In genomic region chr6:77979241-77979961, GRCm38 (mm10) we compare ENCODE assay signal across 7 mouse cellular contexts. TPM values are rescaled to one million over a fixed set of nuclear protein-coding genes. Genes with fewer than 3 reads are reported as not detected.
DNase-seq lines count a peak whose midpoint lies in the region; ATAC-seq and TF ChIP-seq lines count a peak whose summit lies in the region.

Gene Ctnna2 (minus strand): TSS chr6:77979699.

- H3K9me3 ChIP-seq in embryonic facial prominence, embryonic 14.5 days (ENCODE audit: control insufficient read depth, low read length), result no peaks in the 10 kb centered on the region
- no peaks in the 10 kb centered on the region for H3K9me3 ChIP-seq in heart, embryonic 13.5 days
- H3K9me3 ChIP-seq in kidney, embryonic 15.5 days (replicated peaks), result no peaks in the 10 kb centered on the region
- no peaks in the 10 kb centered on the region for H3K9me3 ChIP-seq in limb, embryonic 12.5 days
- H3K9me3 ChIP-seq in midbrain, postnatal 0 days (ENCODE audit: low read length), result no peaks in the 10 kb centered on the region

- no peaks in the 10 kb centered on the region; the same call in 1 of the 2 replicates for H3K4me1 ChIP-seq in embryonic facial prominence, embryonic 14.5 days (ENCODE audit: control insufficient read depth, insufficient read depth, low read length)
- peaks cover 9% of the 10 kb centered on the region; the same call in 1 of the 2 replicates for H3K4me1 ChIP-seq in heart, embryonic 13.5 days
- peaks cover 8% of the 10 kb centered on the region; the same call in 1 of the 2 replicates for H3K4me1 ChIP-seq in kidney, embryonic 15.5 days
- H3K4me1 ChIP-seq in limb, embryonic 12.5 days (replicated peaks), result peaks cover 6% of the 10 kb centered on the region; the same call in 1 of the 2 replicates
- H3K4me1 ChIP-seq in midbrain, postnatal 0 days (ENCODE audit: insufficient read depth, low read length), result peaks cover 6% of the 10 kb centered on the region; the same call in 1 of the 2 replicates
- peaks cover 10% of the 10 kb centered on the region for H3K4me1 ChIP-seq in testis, adult 2 months (ENCODE audit: control insufficient read depth, insufficient read depth, low read length)

- peak; percentile 73 for TF ChIP-seq CTCF in midbrain, postnatal 0 days (IDR thresholded peaks at IDR 0.05)
- TF ChIP-seq CTCF in testis, adult 2 months (IDR thresholded peaks at IDR 0.05; ENCODE audit: control insufficient read depth, insufficient read depth, insufficient replicate concordance, low read depth, low read length), result peak; percentile 14; the same call in 1 of the 2 replicates

- no peak within 1 kb of the TSS for H3K27ac ChIP-seq in embryonic facial prominence, embryonic 14.5 days (replicated peaks; ENCODE audit: low read depth, low read length)
- H3K27ac ChIP-seq in heart, embryonic 13.5 days (replicated peaks), result no peak within 1 kb of the TSS
- no peak within 1 kb of the TSS for H3K27ac ChIP-seq in kidney, embryonic 15.5 days
- H3K27ac ChIP-seq in limb, embryonic 12.5 days, result no peak within 1 kb of the TSS
- peak within 1 kb of the TSS; percentile 90 for H3K27ac ChIP-seq in midbrain, postnatal 0 days (ENCODE audit: low read depth, low read length)
- H3K27ac ChIP-seq in testis, adult 2 months (ENCODE audit: control insufficient read depth, insufficient read depth, low read depth, low read length), result no peak within 1 kb of the TSS

- peak within 1 kb of the TSS; percentile 65 for H3K9ac ChIP-seq in embryonic facial prominence, embryonic 14.5 days (ENCODE audit: low read depth, low read length)
- peak within 1 kb of the TSS; percentile 74 for H3K9ac ChIP-seq in heart, embryonic 13.5 days
- 0 out of 2 replicates have a peak within 1 kb of the TSS, but pooled peaks have one; percentile 7 for H3K9ac ChIP-seq in kidney, embryonic 15.5 days
- peak within 1 kb of the TSS; percentile 58 for H3K9ac ChIP-seq in limb, embryonic 12.5 days (replicated peaks)
- H3K9ac ChIP-seq in midbrain, postnatal 0 days (replicated peaks; ENCODE audit: low read length, poor library complexity, severe bottlenecking), result peak within 1 kb of the TSS; percentile 75

- H3K4me3 ChIP-seq in embryonic facial prominence, embryonic 14.5 days (ENCODE audit: low read depth, low read length), result peak within 1 kb of the TSS; percentile 54
- peak within 1 kb of the TSS; percentile 62 for H3K4me3 ChIP-seq in heart, embryonic 13.5 days
- peak within 1 kb of the TSS; percentile 54 for H3K4me3 ChIP-seq in kidney, embryonic 15.5 days (replicated peaks)
- H3K4me3 ChIP-seq in limb, embryonic 12.5 days (replicated peaks), result peak within 1 kb of the TSS; percentile 57
- H3K4me3 ChIP-seq in midbrain, postnatal 0 days (ENCODE audit: low read depth, low read length), result peak within 1 kb of the TSS; percentile 74
- peak within 1 kb of the TSS; percentile 77 for H3K4me3 ChIP-seq in testis, adult 2 months (ENCODE audit: control insufficient read depth, low read depth, low read length)

- H3K27me3 ChIP-seq in embryonic facial prominence, embryonic 14.5 days (replicated peaks; ENCODE audit: control insufficient read depth, insufficient read depth, low read length), result no peaks in the 10 kb centered on the region
- H3K27me3 ChIP-seq in heart, embryonic 13.5 days (replicated peaks), result peaks cover 24% of the 10 kb centered on the region
- peaks cover 20% of the 10 kb centered on the region; the same call in 1 of the 2 replicates for H3K27me3 ChIP-seq in kidney, embryonic 15.5 days
- H3K27me3 ChIP-seq in limb, embryonic 12.5 days, result peaks cover 10% of the 10 kb centered on the region; the same call in 1 of the 2 replicates
- no peaks in the 10 kb centered on the region for H3K27me3 ChIP-seq in midbrain, postnatal 0 days (ENCODE audit: insufficient read depth, low read length)
- H3K27me3 ChIP-seq in testis, adult 2 months (ENCODE audit: control insufficient read depth, insufficient read depth, low read length), result no peaks in the 10 kb centered on the region

- peak; percentile 0 for DNase-seq in c-Kit-positive CD71-positive TER-119-negative erythroid progenitor cells, embryonic 14.5 days (ENCODE audit: low read depth)
- DNase-seq in embryonic facial prominence, embryonic 14.5 days (ENCODE audit: low spot score), result peak; percentile 92
- peak; percentile 97 for DNase-seq in midbrain, postnatal 0 days (ENCODE audit: low spot score)

- ATAC-seq in embryonic facial prominence, embryonic 14.5 days (ENCODE audit: low read depth), result peak; percentile 96
- ATAC-seq in heart, embryonic 13.5 days (ENCODE audit: extremely low read depth, insufficient number of reproducible peaks, low FRiP score, low TSS enrichment), result peak; percentile 70; the same call in 1 of the 2 replicates
- peak; percentile 97 for ATAC-seq in kidney, embryonic 15.5 days (replicated peaks; ENCODE audit: low FRiP score)
- ATAC-seq in limb, embryonic 12.5 days (ENCODE audit: insufficient number of reproducible peaks, insufficient read depth, low FRiP score, low TSS enrichment, low read depth), result peak; percentile 96
- ATAC-seq in midbrain, postnatal 0 days (ENCODE audit: low FRiP score), result peak; percentile 95

- peak within 1 kb of the TSS; percentile 84 for H3K4me2 ChIP-seq in embryonic facial prominence, embryonic 14.5 days (ENCODE audit: low read depth, low read length)
- peak within 1 kb of the TSS; percentile 85 for H3K4me2 ChIP-seq in heart, embryonic 13.5 days
- H3K4me2 ChIP-seq in kidney, embryonic 15.5 days, result peak within 1 kb of the TSS; percentile 91
- peak within 1 kb of the TSS; percentile 91 for H3K4me2 ChIP-seq in limb, embryonic 12.5 days
- H3K4me2 ChIP-seq in midbrain, postnatal 0 days (ENCODE audit: low read depth, low read length, poor library complexity, severe bottlenecking), result peak within 1 kb of the TSS; percentile 56

- no peaks in the 10 kb centered on the region for H3K36me3 ChIP-seq in embryonic facial prominence, embryonic 14.5 days (ENCODE audit: control insufficient read depth, insufficient read depth, low read length)
- no peaks in the 10 kb centered on the region for H3K36me3 ChIP-seq in heart, embryonic 13.5 days
- no peaks in the 10 kb centered on the region for H3K36me3 ChIP-seq in kidney, embryonic 15.5 days
- no peaks in the 10 kb centered on the region for H3K36me3 ChIP-seq in limb, embryonic 12.5 days
- H3K36me3 ChIP-seq in midbrain, postnatal 0 days (ENCODE audit: insufficient read depth, low read length), result no peaks in the 10 kb centered on the region
- no peaks in the 10 kb centered on the region for H3K36me3 ChIP-seq in testis, adult 2 months (ENCODE audit: control insufficient read depth, insufficient read depth, low read length)

- no peak for TF ChIP-seq POLR2A in testis, adult 2 months (IDR thresholded peaks at IDR 0.05; ENCODE audit: control insufficient read depth, low read depth, low read length)

- WGBS in embryonic facial prominence, embryonic 14.5 days, result 1% methylated on average over 11 of the region's 58 CpGs
- 1% methylated on average over 40 of the region's 58 CpGs for WGBS in heart, embryonic 13.5 days
- under 1% methylated on average over 56 of the region's 58 CpGs for WGBS in kidney, embryonic 15.5 days
- WGBS in limb, embryonic 12.5 days, result under 1% methylated on average over 53 of the region's 58 CpGs
- WGBS in midbrain, postnatal 0 days, result under 1% methylated on average over 47 of the region's 58 CpGs

RNA-seq across cellular contexts. Expression of gene Ctnna2, which starts in this region (rescaled TPM):
- 9.6 and 11.1 TPM in 2 replicates for polyA plus RNA-seq in embryonic facial prominence, embryonic 14.5 days (2014; fragmentation: Nextera tagmentation; extraction: Ambion mirVana)
- 1.8 and 2.2 TPM in 2 replicates for polyA plus RNA-seq in heart, embryonic 13.5 days (2015; fragmentation: Nextera tagmentation; extraction: Ambion mirVana)
- polyA plus RNA-seq in kidney, embryonic 15.5 days (2015; fragmentation: Nextera tagmentation; extraction: Ambion mirVana), result 0.62 and 2.0 TPM in 2 replicates
- 2.0 and 2.6 TPM in 2 replicates for polyA plus RNA-seq in limb, embryonic 12.5 days (2016; fragmentation: Nextera tagmentation; extraction: Ambion mirVana)
- 208 and 258 TPM in 2 replicates for total RNA-seq in midbrain, postnatal 0 days (2014; rRNA removed)
- 105 and 108 TPM in 2 replicates for polyA plus RNA-seq in midbrain, postnatal 0 days (2015; fragmentation: Nextera tagmentation; extraction: Ambion mirVana)
- polyA plus RNA-seq in testis, adult 2 months (2012; rRNA removed), result 4.9 and 7.2 TPM in 2 replicates

Comparison
In these comparisons a context has a peak if more than half of its experiments do, and no peak if none do; other contexts are left out.
1. DNase-seq: peak in every context shown above with its lines; median percentile 97 in midbrain, postnatal 0 days; 92 in embryonic facial prominence, embryonic 14.5 days; 0 in c-Kit-positive CD71-positive TER-119-negative erythroid progenitor cells, embryonic 14.5 days.
2. H3K9ac ChIP-seq: peak in every context shown above with its lines; median percentile 75 in midbrain, postnatal 0 days; 74 in heart, embryonic 13.5 days; 65 in embryonic facial prominence, embryonic 14.5 days; 58 in limb, embryonic 12.5 days; 7 in kidney, embryonic 15.5 days.